Mouse (Mus musculus): ENCODE measurements around the gene Eya3. TPM values are rescaled to one million over a fixed set of nuclear protein-coding genes. Genes with fewer than 3 reads are reported as not detected.
"Not testable (repeated sequence)": the region's sequence is repeated elsewhere in the genome, so short reads cannot be mapped to it uniquely, and the experiment has no call there.

The Eya3 gene
- total and polyA plus RNA-seq, 3 experiments, result 26.6 to 31.8 (median 29.8) TPM

- H3K27me3 ChIP-seq (ENCODE audit: control insufficient read depth, insufficient read depth, low read length), result no peaks in the 10 kb centered on the region
- intact Hi-C loops (cut with DNase I), result no loop called here
- no peaks in the 10 kb centered on the region for H3K4me1 ChIP-seq (ENCODE audit: control insufficient read depth, insufficient read depth, low read length)
- no peaks in the 10 kb centered on the region for H3K79me2 ChIP-seq (replicated peaks; ENCODE audit: control insufficient read depth, insufficient read depth, low read length)
- H3K27ac ChIP-seq, result no peak overlapping the region
- no peaks in the 10 kb centered on the region for H3K36me3 ChIP-seq (ENCODE audit: control insufficient read depth, insufficient read depth, low read length)
- DNase-seq, result peak in 1 of 2 experiments; percentile 34
- TF ChIP-seq POLR2A (IDR thresholded peaks at IDR 0.05; ENCODE audit: insufficient read depth, low read depth, low read length) (no peak), CTCF (IDR thresholded peaks at IDR 0.05) (no peak), EP300 (IDR thresholded peaks at IDR 0.05; ENCODE audit: insufficient read depth, low read depth, low read length) (no peak)
- 75% methylated on average over 6 of the region's 6 CpGs for WGBS
- no peak overlapping the region for H3K4me3 ChIP-seq
- H3K9ac ChIP-seq (ENCODE audit: low read depth, low read length), result no peak overlapping the region
Observed at GRCm38 (mm10) chr4:132600465-132600864, 38.3 kb upstream of the Eya3 start.

DNA sequence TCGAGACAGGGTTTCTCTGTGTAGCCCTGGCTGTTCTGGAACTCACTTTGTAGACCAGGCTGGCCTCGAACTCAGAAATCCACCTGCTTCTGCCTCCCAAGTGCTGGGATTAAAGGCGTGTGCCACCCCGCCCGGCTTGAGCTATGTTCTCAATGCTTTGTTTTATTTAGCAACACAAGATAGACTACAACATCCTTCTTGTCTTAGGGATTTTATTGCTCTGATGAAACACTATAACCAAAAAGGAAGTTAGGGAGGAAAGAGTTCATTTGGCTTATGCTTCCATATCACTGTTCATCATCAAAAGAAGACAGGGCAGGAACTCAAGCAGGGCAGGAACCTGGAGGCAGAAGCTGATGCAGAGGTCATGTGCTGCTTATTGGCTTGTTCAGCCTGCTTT is 37.5 kb upstream of the Eya3 start:
- DNase-seq; H3K79me2 ChIP-seq (replicated peaks; ENCODE audit: control insufficient read depth, insufficient read depth, low read length); H3K9ac ChIP-seq (ENCODE audit: low read depth, low read length); H3K27ac ChIP-seq; H3K36me3 ChIP-seq (ENCODE audit: control insufficient read depth, insufficient read depth, low read length); H3K27me3 ChIP-seq (ENCODE audit: control insufficient read depth, insufficient read depth, low read length); intact Hi-C loops (cut with DNase I); H3K4me3 ChIP-seq; H3K4me1 ChIP-seq (ENCODE audit: control insufficient read depth, insufficient read depth, low read length): not testable (repeated sequence)
- 90% methylated on average over 5 of the region's 5 CpGs for WGBS

DNA sequence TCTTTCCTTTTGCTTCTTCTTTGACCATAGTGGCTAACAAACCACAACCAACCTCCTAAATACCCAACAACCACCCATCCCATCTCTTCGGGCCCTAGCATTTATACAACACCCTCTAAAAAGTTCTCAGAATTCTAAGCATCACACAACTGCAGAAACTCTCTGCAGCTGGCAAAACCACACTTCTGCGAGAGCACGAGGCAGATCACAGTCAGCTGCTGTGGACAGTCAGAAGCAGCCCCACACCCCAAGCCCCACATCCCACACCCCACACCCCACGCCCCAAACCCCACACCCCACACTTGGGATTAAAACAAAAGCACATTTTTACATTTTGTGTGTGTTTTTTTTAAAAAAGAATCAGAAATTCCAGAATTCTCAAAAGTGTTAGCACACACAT is 35.3 kb upstream of the Eya3 start:
- TF ChIP-seq POLR2A (IDR thresholded peaks at IDR 0.05; ENCODE audit: insufficient read depth, low read depth, low read length) (no peak), EP300 (IDR thresholded peaks at IDR 0.05; ENCODE audit: insufficient read depth, low read depth, low read length) (no peak), CTCF (IDR thresholded peaks at IDR 0.05) (no peak)
- no peak overlapping the region for H3K4me3 ChIP-seq
- 86% methylated on average over 4 of the region's 4 CpGs for WGBS
- no peak for DNase-seq
- intact Hi-C loops (cut with DNase I), result no loop called here
- no peaks in the 10 kb centered on the region for H3K36me3 ChIP-seq (ENCODE audit: control insufficient read depth, insufficient read depth, low read length)
- H3K27ac ChIP-seq, result no peak overlapping the region
- no peak overlapping the region for H3K9ac ChIP-seq (ENCODE audit: low read depth, low read length)
- H3K4me1 ChIP-seq (ENCODE audit: control insufficient read depth, insufficient read depth, low read length), result peaks cover 5% of the 10 kb centered on the region
- no peaks in the 10 kb centered on the region for H3K27me3 ChIP-seq (ENCODE audit: control insufficient read depth, insufficient read depth, low read length)
- no peaks in the 10 kb centered on the region for H3K79me2 ChIP-seq (replicated peaks; ENCODE audit: control insufficient read depth, insufficient read depth, low read length)

DNA sequence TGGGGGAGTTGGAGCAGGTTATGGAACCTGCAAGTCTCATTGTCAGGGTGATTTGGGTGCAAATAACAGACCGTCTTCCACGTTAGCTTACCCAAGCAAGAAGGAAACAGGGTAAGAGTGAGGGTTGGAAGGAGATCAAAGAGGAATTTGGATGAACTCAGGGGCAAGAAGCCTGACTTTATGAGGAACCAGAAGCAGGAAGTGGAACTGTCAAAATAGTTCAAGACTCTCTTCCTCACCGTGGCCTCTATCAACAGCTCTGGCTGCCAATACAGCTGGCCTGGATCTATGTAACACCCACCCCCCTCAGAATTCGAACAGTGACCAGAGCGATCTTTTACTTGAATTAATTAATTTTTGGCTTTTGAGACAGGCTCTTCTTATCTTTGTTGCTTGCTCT is 33.0 kb upstream of the Eya3 start:
- intact Hi-C loops (cut with DNase I), result no loop called here
- H3K4me1 ChIP-seq (ENCODE audit: control insufficient read depth, insufficient read depth, low read length), result peaks cover 5% of the 10 kb centered on the region
- no peak for DNase-seq
- peak overlapping the region; percentile 13; the same call in 1 of the 2 replicates for H3K27ac ChIP-seq
- H3K4me3 ChIP-seq, result no peak overlapping the region
- H3K9ac ChIP-seq (ENCODE audit: low read depth, low read length), result no peak overlapping the region
- TF ChIP-seq EP300 (IDR thresholded peaks at IDR 0.05; ENCODE audit: insufficient read depth, low read depth, low read length) (no peak), CTCF (IDR thresholded peaks at IDR 0.05) (no peak), POLR2A (IDR thresholded peaks at IDR 0.05; ENCODE audit: insufficient read depth, low read depth, low read length) (no peak)
- no peaks in the 10 kb centered on the region for H3K27me3 ChIP-seq (ENCODE audit: control insufficient read depth, insufficient read depth, low read length)
- 33% methylated on average over 5 of the region's 5 CpGs for WGBS
- H3K79me2 ChIP-seq (replicated peaks; ENCODE audit: control insufficient read depth, insufficient read depth, low read length), result no peaks in the 10 kb centered on the region
- no peaks in the 10 kb centered on the region for H3K36me3 ChIP-seq (ENCODE audit: control insufficient read depth, insufficient read depth, low read length)

- H3K9ac ChIP-seq (ENCODE audit: low read depth, low read length), result no peak overlapping the region
- DNase-seq, result peak in 1 of 2 experiments; percentile 35
- no peak overlapping the region for H3K4me3 ChIP-seq
- peaks cover 5% of the 10 kb centered on the region for H3K4me1 ChIP-seq (ENCODE audit: control insufficient read depth, insufficient read depth, low read length)
- no peaks in the 10 kb centered on the region for H3K27me3 ChIP-seq (ENCODE audit: control insufficient read depth, insufficient read depth, low read length)
- H3K79me2 ChIP-seq (replicated peaks; ENCODE audit: control insufficient read depth, insufficient read depth, low read length), result no peaks in the 10 kb centered on the region
- intact Hi-C loops (cut with DNase I), result no loop called here
- 42% methylated on average over 4 of the region's 4 CpGs for WGBS
- TF ChIP-seq CTCF (IDR thresholded peaks at IDR 0.05) (no peak), EP300 (IDR thresholded peaks at IDR 0.05; ENCODE audit: insufficient read depth, low read depth, low read length) (peak; percentile 78), POLR2A (IDR thresholded peaks at IDR 0.05; ENCODE audit: insufficient read depth, low read depth, low read length) (0 out of 2 replicates have a peak, but pooled peaks have one; percentile 14)
- H3K27ac ChIP-seq, result peak overlapping the region; percentile 74
- H3K36me3 ChIP-seq (ENCODE audit: control insufficient read depth, insufficient read depth, low read length), result no peaks in the 10 kb centered on the region
Observed at GRCm38 (mm10) chr4:132608147-132608546, 30.6 kb upstream of the Eya3 start.

DNA sequence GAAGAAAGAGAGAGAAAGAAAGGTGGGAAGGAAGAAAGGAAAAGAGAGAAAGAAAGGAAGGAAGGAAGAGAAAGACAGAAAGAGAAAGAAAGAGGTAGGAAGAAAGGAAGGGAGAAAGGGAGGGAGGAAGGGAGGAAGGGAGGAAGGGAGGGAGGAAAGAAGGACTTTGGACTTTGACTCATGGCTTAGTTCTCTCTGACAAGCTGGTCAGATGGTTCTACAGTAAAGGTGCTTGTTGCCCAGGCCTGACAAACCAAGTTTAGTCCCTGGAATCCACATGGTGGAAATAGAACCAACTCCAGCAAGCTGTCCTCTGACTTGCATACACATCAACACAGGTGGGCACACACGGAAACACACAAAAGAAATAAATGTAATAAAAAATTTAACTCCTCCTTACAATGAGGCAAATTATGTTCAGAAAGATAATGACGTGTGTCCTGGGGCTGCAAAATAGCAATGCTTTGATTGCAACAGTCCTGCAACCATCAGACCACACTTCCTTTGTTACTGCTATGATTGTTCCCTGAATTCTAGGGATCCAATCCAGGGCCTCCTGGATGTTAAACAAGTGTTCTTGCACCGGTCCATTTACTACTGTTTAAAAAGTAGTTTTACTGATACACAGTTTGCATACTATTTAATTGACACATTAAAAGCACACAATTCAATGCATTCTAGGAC is 28.3 kb upstream of the Eya3 start:
- Histone ChIP-seq H3K36me3 (ENCODE audit: control insufficient read depth, insufficient read depth, low read length) (no peaks in the 10 kb centered on the region), H3K9ac (ENCODE audit: low read depth, low read length) (no peak overlapping the region), H3K4me3 (no peak overlapping the region), H3K4me1 (ENCODE audit: control insufficient read depth, insufficient read depth, low read length) (peaks cover 5% of the 10 kb centered on the region), H3K27me3 (ENCODE audit: control insufficient read depth, insufficient read depth, low read length) (no peaks in the 10 kb centered on the region), H3K79me2 (replicated peaks; ENCODE audit: control insufficient read depth, insufficient read depth, low read length) (no peaks in the 10 kb centered on the region), H3K27ac (no peak overlapping the region)
- TF ChIP-seq CTCF (IDR thresholded peaks at IDR 0.05) (no peak), EP300 (IDR thresholded peaks at IDR 0.05; ENCODE audit: insufficient read depth, low read depth, low read length) (no peak), POLR2A (IDR thresholded peaks at IDR 0.05; ENCODE audit: insufficient read depth, low read depth, low read length) (no peak)
- WGBS, result 73% methylated on average over 3 of the region's 3 CpGs
- DNase-seq, result no peak
- intact Hi-C loops (cut with DNase I), result no loop called here
